Mouse (Mus musculus) liver, embryonic 14.5 days (tissue): Measurements from ENCODE around the gene Azin2. TPM values are rescaled to one million over a fixed set of nuclear protein-coding genes. Genes with fewer than 3 reads are reported as not detected.

Experiments
- ATAC-seq: fragments of 200-750 bp; cut with Nextera tagmentation; 2 replicates; pipeline ENCODE4 v1.8.0; 2017; ENCODE audit warnings: moderate number of reproducible peaks, mild to moderate bottlenecking, moderate library complexity; ENCODE audit not compliant: insufficient read depth
- DNase-seq, 3 experiments: peaks; one replicate each; pipeline ENCODE4 v3.0.0-alpha.2; 2012 to 2013; ENCODE audit warnings: low read depth in 3 of 3, low spot score in 3 of 3
- H3K27ac ChIP-seq: fragments of 300-500 bp; sonication (generic); 2 replicates; pipeline ENCODE4 v1.5.1; 2014; ENCODE audit warnings: moderate library complexity, mild to moderate bottlenecking, control low read depth, inconsistent platforms
- H3K27me3 ChIP-seq: fragments of 300-500 bp; sonication (generic); 2 replicates; pipeline ENCODE4 v1.6.1; 2014; ENCODE audit warnings: mild to moderate bottlenecking, low read length, moderate library complexity; ENCODE audit not compliant: control insufficient read depth, insufficient read depth
- H3K36me3 ChIP-seq: fragments of 300-500 bp; sonication (generic); replicated peaks from 2 replicates; pipeline ENCODE4 v1.6.1; 2014; ENCODE audit warnings: low read depth; ENCODE audit not compliant: control insufficient read depth, insufficient read depth
- H3K4me1 ChIP-seq, 2 experiments: fragments of 200-500 bp in 1 of 2; fragments of 300-500 bp in 1 of 2; sonication (generic) in 1 of 2; replicated peaks; 2 replicates each; pipeline ENCODE4 v1.6.1; 2012 to 2014; ENCODE audit warnings: antibody characterized with exemption in 1 of 2, inconsistent platforms in 1 of 2, low read length in 1 of 2; ENCODE audit not compliant: control insufficient read depth in 2 of 2, insufficient read depth in 2 of 2
- H3K4me2 ChIP-seq: fragments of 300-500 bp; sonication (generic); 2 replicates; pipeline ENCODE4 v1.6.1; 2014; ENCODE audit warnings: low read depth, mild to moderate bottlenecking, control low read depth, moderate library complexity
- H3K4me3 ChIP-seq, 2 experiments: fragments of 200-500 bp in 1 of 2; fragments of 300-500 bp in 1 of 2; sonication (generic) in 1 of 2; 2 replicates each; pipeline ENCODE4 v1.5.1; 2012 to 2014; ENCODE audit warnings: low read depth in 2 of 2, low read length in 2 of 2, mild to moderate bottlenecking in 2 of 2, control low read depth in 1 of 2, inconsistent platforms in 1 of 2, moderate library complexity in 1 of 2; ENCODE audit not compliant: insufficient read depth in 1 of 2
- H3K9ac ChIP-seq: fragments of 300-500 bp; sonication (generic); replicated peaks from 2 replicates; pipeline ENCODE4 v1.6.1; 2014; ENCODE audit warnings: mild to moderate bottlenecking, control low read depth, moderate library complexity
- H3K9me3 ChIP-seq: fragments of 300-500 bp; sonication (generic); 2 replicates; pipeline ENCODE4 v1.6.1; 2016; ENCODE audit warnings: low read length, mixed read lengths; ENCODE audit not compliant: control insufficient read depth
- CTCF ChIP-seq: IDR thresholded peaks from 2 replicates; pipeline ENCODE4 v1.5.1; 2016; ENCODE audit warnings: antibody characterized with exemption, low read depth, control low read depth
- EP300 ChIP-seq: IDR thresholded peaks from 2 replicates; pipeline ENCODE4 v1.6.1; 2016; ENCODE audit warnings: antibody characterized with exemption, low read depth
- WGBS: fragments of 180-500 bp; shearing (Covaris S2); extraction: QIAGEN DNeasy Blood & Tissue Kit; methylation state at CpG from one replicate; pipeline ENCODE4 v1.1.7; 2014; ENCODE audit not compliant: insufficient replicate concordance; 5-methylcytosine and 5-hydroxymethylcytosine counted together
- polyA plus RNA-seq, 2 experiments: library from polyadenylated mRNA; depleted of rRNA in 1 of 2; stranded (reverse) in 1 of 2; unstranded in 1 of 2; fragments of >200 nt; fragmentation: Nextera tagmentation in 1 of 2; extraction: Ambion mirVana in 1 of 2; gene quantifications; 2 replicates each; pipeline versions ENCODE4 v1.2.1 to v1.2.3; 2012 to 2014

Azin2 gene
- polyA plus RNA-seq, 2 experiments = 0.27 to 0.47 TPM

GRCm38 (mm10) chr4:128957155-128957911 lies 4.9 kb downstream of the Azin2 start:
- H3K4me1 ChIP-seq = no peaks in the 10 kb centered on the region
- DNase-seq = no peak
- no peaks in the 10 kb centered on the region for H3K36me3 ChIP-seq
- TF ChIP-seq CTCF (peak; percentile 70), EP300 (no peak)
- no peak overlapping the region for H3K4me3 ChIP-seq
- no peak overlapping the region for H3K4me2 ChIP-seq
- no peak overlapping the region for H3K9ac ChIP-seq
- 40% methylated on average over 11 of the region's 11 CpGs for WGBS
- 0 out of 2 replicates have a peak, but pooled peaks have one; percentile 26 for ATAC-seq
- H3K9me3 ChIP-seq = no peaks in the 10 kb centered on the region
- no peak overlapping the region for H3K27ac ChIP-seq
- peaks cover 25% of the 10 kb centered on the region for H3K27me3 ChIP-seq

DNA sequence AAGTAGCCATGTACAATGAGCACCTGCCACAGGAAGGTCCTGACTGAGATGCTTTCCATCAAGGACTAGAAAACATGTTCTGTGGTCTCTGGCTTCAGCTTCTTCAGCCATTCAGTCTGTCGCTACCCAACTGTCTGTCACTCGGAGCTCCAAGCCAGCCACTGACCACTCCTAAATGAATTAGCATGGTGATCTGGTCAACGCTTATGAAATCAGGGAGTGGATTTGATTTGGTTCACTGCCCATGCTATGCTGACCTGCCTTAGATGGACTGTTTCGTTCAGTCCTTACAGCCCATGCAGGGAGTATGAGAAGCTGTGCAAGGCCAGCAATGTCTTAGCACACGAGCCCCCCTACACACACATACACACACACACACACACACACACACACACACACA lies 8.4 kb downstream of the Azin2 start:
- Histone ChIP-seq H3K4me2 (no peak overlapping the region), H3K9ac (no peak overlapping the region), H3K27ac (no peak overlapping the region), H3K4me3 (no peak overlapping the region), H3K4me1 (0 out of 4 replicates have a peak, but pooled peaks cover 0 to 4% of the 10 kb centered on the region in 2 experiments), H3K27me3 (peaks cover 4% of the 10 kb centered on the region; the same call in 1 of the 2 replicates), H3K36me3 (no peaks in the 10 kb centered on the region), H3K9me3 (no peaks in the 10 kb centered on the region)
- ATAC-seq (no peak), DNase-seq (no peak)
- WGBS = 64% methylated on average over 5 of the region's 5 CpGs
- TF ChIP-seq EP300 (no peak), CTCF (no peak)

- Histone ChIP-seq H3K9me3 (no peaks in the 10 kb centered on the region), H3K9ac (no peak overlapping the region), H3K4me2 (no peak overlapping the region), H3K36me3 (no peaks in the 10 kb centered on the region), H3K27ac (no peak overlapping the region), H3K27me3 (peaks cover 4% of the 10 kb centered on the region; the same call in 1 of the 2 replicates), H3K4me3 (no peak overlapping the region), H3K4me1 (peaks cover 6 to 9% of the 10 kb centered on the region in 2 experiments; a peak in 3 of 4 replicates)
- 62% methylated on average over 5 of the region's 5 CpGs for WGBS
- ATAC-seq (no peak), DNase-seq (no peak)
- TF ChIP-seq CTCF (no peak), EP300 (no peak)
Observed at GRCm38 (mm10) chr4:128950461-128950860, 11.8 kb downstream of the Azin2 start.

GRCm38 (mm10) chr4:128949470-128950005 lies 12.7 kb downstream of the Azin2 start:
- DNase-seq (peak in 1 of 3 experiments; percentile 34), ATAC-seq (no peak)
- Histone ChIP-seq H3K27ac (no peak overlapping the region), H3K27me3 (peaks cover 4% of the 10 kb centered on the region; the same call in 1 of the 2 replicates), H3K9me3 (no peaks in the 10 kb centered on the region), H3K9ac (no peak overlapping the region), H3K36me3 (no peaks in the 10 kb centered on the region), H3K4me3 (no peak overlapping the region), H3K4me1 (peaks cover 6 to 9% of the 10 kb centered on the region in 2 experiments; a peak in 3 of 4 replicates), H3K4me2 (no peak overlapping the region)
- TF ChIP-seq EP300 (no peak), CTCF (no peak)
- 20% methylated on average over 15 of the region's 15 CpGs for WGBS

DNA sequence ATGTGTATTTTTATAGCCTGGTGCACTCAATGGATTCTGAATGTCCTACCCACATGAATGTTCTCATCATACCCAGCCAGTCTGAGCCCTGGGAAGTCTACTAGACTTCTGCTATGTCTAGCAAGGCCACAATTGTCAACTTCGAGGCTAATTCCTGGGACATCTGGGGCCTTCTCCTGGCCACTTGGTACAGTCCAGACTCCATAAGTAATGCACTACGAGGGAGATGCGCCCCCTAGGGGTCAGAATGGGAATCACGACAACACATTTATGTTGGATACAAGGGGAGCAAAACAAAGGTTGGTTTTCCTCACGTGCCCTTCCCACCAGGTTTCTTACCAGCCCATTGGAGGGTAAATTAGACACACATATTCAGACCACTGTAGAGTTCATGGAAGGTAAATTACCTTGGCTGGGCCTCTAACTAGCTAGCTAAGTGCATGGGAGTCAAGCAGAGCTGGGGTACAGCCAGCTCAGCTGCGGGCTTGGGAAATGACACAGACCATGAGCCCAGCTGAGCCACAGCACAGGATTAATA lies 14.0 kb downstream of the Azin2 start:
- WGBS = 17% methylated on average over 6 of the region's 6 CpGs
- Histone ChIP-seq H3K9ac (no peak overlapping the region), H3K27me3 (peaks cover 4% of the 10 kb centered on the region; the same call in 1 of the 2 replicates), H3K36me3 (no peaks in the 10 kb centered on the region), H3K4me3 (no peak overlapping the region), H3K27ac (no peak overlapping the region), H3K9me3 (no peaks in the 10 kb centered on the region), H3K4me1 (peaks cover 6 to 9% of the 10 kb centered on the region in 2 experiments; a peak in 3 of 4 replicates), H3K4me2 (no peak overlapping the region)
- peak; percentile 83 for TF ChIP-seq CTCF
- no peak for TF ChIP-seq EP300
- DNase-seq (peak in 1 of 3 experiments; percentile 35), ATAC-seq (no peak)
